Mouse (Mus musculus): ENCODE data around the gene 2700097O09Rik. TPM values are rescaled to one million over a fixed set of nuclear protein-coding genes. Genes with fewer than 3 reads are reported as not detected.
"Not testable (repeated sequence)": the region's sequence is repeated elsewhere in the genome, so short reads cannot be mapped to it uniquely, and the experiment has no call there.

The 2700097O09Rik gene
- 1 to 10 TPM; 9.2 to 9.6 TPM for total RNA-seq (2021)

- intact Hi-C loops (cut with DNase I) = not testable (repeated sequence)
- DNase-seq = peak; percentile 92 to 94
Observed at GRCm38 (mm10) chr12:55079726-55080600, at the start of gene 2700097O09Rik, which contains the start of gene Srp54a. Gene 2700097O09Rik, minus strand, starts transcription at chr12:55080110. Gene Srp54a, plus strand, starts transcription at chr12:55080262.

GRCm38 (mm10) chr12:55124731-55125130, 44.8 kb upstream of the 2700097O09Rik start:
- intact Hi-C loops (cut with DNase I) = not testable (repeated sequence)

DNA sequence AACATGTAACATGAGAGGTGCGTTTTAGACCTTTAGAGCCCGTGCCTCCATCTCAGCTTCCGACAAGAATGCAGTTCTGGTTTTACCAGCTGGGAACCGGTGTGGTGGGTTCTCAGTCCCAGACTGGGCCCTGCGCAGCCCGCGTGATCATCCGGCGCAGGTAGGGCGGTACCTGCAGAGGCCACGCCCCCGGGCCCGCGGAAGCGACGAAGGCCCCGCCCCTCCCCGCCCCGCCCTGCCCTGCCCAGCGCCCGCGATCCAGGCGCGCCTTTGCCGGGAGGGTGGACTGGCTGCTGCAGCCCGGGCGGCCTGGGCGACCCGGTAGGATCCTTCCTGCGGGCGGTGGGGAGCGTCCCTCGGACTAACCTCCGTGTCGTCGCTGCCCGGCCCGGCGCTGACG, 44.3 kb upstream of the 2700097O09Rik start, which contains the start of gene Fam177a:
Fam177a (plus strand) TSS at position 228 of the 400 bp plus-strand sequence.
- intact Hi-C loops (cut with DNase I); DNase-seq: not testable (repeated sequence)

More at GRCm38 (mm10) chr12:55124731-55125130, 44.8 kb upstream of the 2700097O09Rik start:
- DNase-seq = not testable (repeated sequence)

GRCm38 (mm10) chr12:55112616-55113015, 32.7 kb upstream of the 2700097O09Rik start:
- intact Hi-C loops (cut with DNase I); DNase-seq: not testable (repeated sequence)

GRCm38 (mm10) chr12:55092127-55092526, 12.2 kb upstream of the 2700097O09Rik start:
- DNase-seq; intact Hi-C loops (cut with DNase I): not testable (repeated sequence)

GRCm38 (mm10) chr12:55080601-55080942, 662 bp upstream of the 2700097O09Rik start:
- DNase-seq; intact Hi-C loops (cut with DNase I): not testable (repeated sequence)

GRCm38 (mm10) chr12:55078706-55079105, 1.2 kb downstream of the 2700097O09Rik start:
- not testable (repeated sequence) for DNase-seq
- intact Hi-C loops (cut with DNase I) = loop anchor here (1.0 kb wide), 1 partner anchor 94 kb away; no protein-coding TSS in a partner anchor

- DNase-seq = no peak
- intact Hi-C loops (cut with DNase I) = no loop called here
Observed at GRCm38 (mm10) chr12:55075296-55075695, 4.6 kb downstream of the 2700097O09Rik start.

GRCm38 (mm10) chr12:55073686-55074085, 6.2 kb downstream of the 2700097O09Rik start:
- DNase-seq = no peak
- intact Hi-C loops (cut with DNase I) = no loop called here

DNA sequence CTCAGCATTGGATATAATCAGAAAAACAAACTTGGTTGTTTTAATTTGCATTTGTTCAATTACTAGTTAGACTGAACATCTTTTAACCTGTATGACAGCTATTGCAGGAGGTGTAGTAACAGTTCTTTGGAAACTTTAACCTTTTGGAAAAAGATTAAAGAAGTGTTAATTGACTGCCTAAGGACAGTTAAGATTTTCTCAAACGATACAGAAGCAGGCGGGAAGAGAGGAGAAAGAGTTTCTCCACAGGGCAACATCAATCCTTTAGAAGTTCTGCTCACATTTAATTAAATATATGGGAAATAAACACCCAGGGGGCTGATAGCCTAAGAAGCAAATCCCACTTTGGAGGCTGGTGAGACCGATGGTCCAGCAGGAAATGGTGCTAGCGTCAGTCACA, 7.4 kb downstream of the 2700097O09Rik start:
- DNase-seq = no peak
- intact Hi-C loops (cut with DNase I) = no loop called here

- intact Hi-C loops (cut with DNase I) = no loop called here
- no peak for DNase-seq
Observed at GRCm38 (mm10) chr12:55062141-55062540, 17.8 kb downstream of the 2700097O09Rik start.

- intact Hi-C loops (cut with DNase I) = no loop called here
- no peak for DNase-seq
Observed at GRCm38 (mm10) chr12:55061006-55061405, 18.9 kb downstream of the 2700097O09Rik start.

- no peak for DNase-seq
- intact Hi-C loops (cut with DNase I) = no loop called here
Observed at GRCm38 (mm10) chr12:55060212-55060898, 19.6 kb downstream of the 2700097O09Rik start.

DNA sequence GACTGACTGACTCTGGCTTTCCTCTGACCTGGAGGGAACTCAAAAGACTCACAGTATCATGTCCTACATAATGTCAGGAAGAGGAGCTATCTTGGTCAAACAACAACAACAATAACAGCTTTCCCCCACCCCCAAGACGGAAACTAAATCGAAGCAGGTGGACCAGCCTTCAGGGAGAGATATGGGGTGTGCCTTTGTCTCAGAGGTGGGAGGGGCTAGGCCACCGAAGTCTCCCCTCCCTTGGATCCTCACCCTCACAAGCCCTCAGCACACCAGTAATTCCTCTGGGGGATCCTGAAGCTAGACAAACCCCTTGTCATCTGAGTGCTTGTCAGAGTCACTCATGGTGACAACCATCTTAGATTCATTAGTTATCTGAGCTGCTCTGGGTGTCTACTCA, 20.1 kb downstream of the 2700097O09Rik start:
- intact Hi-C loops (cut with DNase I) = no loop called here
- no peak for DNase-seq

- peak in 1 of 2 experiments; percentile 18 for DNase-seq
Observed at GRCm38 (mm10) chr12:55058865-55059615, 20.9 kb downstream of the 2700097O09Rik start.

GRCm38 (mm10) chr12:55056703-55057102, 23.2 kb downstream of the 2700097O09Rik start:
- intact Hi-C loops (cut with DNase I) = no loop called here
- DNase-seq = no peak

More at GRCm38 (mm10) chr12:55058865-55059615, 20.9 kb downstream of the 2700097O09Rik start:
- intact Hi-C loops (cut with DNase I) = no loop called here

DNA sequence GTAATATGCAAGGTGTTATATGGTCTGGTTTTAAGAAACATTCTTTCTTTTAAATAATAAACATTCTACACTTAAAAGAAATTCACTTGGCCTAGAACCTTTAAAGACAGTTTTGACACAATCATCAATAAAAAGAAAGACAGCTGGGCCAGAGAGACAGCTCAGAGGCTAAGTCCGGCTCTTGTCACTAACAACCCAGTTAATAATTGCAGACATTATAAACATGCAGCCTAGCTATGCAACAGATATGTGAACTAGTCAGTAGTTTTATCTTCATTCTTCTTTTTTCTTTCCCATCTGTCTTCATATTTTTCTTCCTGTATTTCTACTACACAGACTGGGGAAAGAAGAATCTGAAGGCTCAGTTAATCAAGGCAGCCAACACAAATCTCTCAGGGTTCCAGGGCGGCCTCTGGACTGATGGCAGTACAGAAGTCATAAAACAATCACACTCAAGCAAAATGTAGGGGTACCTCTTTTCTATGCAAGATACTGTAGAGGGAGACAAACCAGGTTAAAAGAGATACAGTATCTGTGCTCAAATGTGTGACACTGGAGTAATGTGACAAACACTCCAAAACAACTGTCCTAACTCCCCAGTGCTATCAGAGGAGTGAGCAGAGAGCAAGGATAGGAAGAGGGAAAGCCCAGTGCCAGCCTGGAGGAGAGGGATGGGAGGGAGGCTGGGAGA, 25.2 kb downstream of the 2700097O09Rik start:
- no peak for DNase-seq
- intact Hi-C loops (cut with DNase I) = no loop called here

GRCm38 (mm10) chr12:55053267-55053666, 26.6 kb downstream of the 2700097O09Rik start:
- intact Hi-C loops (cut with DNase I) = no loop called here
- no peak for DNase-seq

DNA sequence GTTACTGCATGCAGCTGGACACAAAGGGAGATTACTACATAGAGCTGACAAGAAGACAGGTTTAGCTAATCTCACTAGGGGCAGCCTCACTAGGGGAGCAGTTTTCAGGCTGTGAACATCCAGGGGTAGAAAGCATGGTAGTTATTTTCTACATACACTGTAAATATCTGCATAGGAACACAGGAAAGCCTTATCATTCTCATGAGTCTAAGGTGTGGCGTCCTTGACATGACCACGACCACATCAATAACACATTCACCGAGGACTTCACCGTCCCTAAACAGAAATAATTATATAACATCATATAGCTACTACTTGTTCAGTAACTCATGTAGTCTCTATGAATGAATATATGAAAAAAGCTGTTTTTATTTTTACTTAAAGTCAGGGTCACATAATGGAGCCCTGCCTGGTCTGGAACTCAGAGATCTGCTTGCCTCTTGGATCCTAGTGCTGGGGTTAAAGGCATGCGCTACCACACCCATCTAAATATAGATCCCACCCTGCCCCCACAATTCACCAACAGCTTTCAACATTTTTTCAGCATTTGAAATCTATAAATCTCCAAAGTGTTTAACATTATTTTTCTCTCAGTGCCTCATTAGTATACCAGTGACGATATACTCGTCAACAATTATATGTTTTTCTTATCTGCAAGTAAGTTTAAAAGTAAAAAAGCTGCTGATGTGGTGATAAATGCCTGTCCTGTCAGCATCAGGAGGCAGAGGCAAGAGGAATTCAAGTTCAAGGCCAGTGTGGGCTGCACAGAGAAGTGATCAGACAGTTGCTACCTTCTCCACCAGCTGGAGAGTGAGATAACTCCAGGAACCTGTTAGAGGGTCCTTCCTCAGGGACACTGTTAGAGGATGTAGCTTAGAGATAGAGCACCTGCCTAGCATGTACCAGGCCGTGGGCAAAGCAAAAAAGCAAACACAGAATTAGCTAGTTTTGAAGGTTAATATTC, 28.4 kb downstream of the 2700097O09Rik start:
- DNase-seq = no peak
- intact Hi-C loops (cut with DNase I) = no loop called here
